Mouse (Mus musculus) embryonic facial prominence, embryonic 15.5 days (tissue): ENCODE results near the gene Cdc34. TPM values are rescaled to one million over a fixed set of nuclear protein-coding genes. Genes with fewer than 3 reads are reported as not detected.

Experiments
- ATAC-seq: fragments of 200-750 bp; cut with Nextera tagmentation; 2 replicates; pipeline ENCODE4 v1.8.0; 2017; ENCODE audit warnings: low read depth, moderate TSS enrichment; ENCODE audit not compliant: insufficient number of reproducible peaks, low FRiP score, low TSS enrichment
- H3K27ac ChIP-seq: fragments of 300-500 bp; sonication (generic); replicated peaks from 2 replicates; pipeline ENCODE4 v1.5.1; 2015; ENCODE audit warnings: mild to moderate bottlenecking, inconsistent platforms
- H3K27me3 ChIP-seq: fragments of 300-500 bp; sonication (generic); 2 replicates; pipeline ENCODE4 v1.6.1; 2015; ENCODE audit warnings: inconsistent platforms
- H3K36me3 ChIP-seq: fragments of 300-500 bp; sonication (generic); 2 replicates; pipeline ENCODE4 v1.6.1; 2015; ENCODE audit warnings: mild to moderate bottlenecking, inconsistent platforms
- H3K4me1 ChIP-seq: fragments of 300-500 bp; sonication (generic); 2 replicates; pipeline ENCODE4 v1.6.1; 2015; ENCODE audit warnings: inconsistent platforms
- H3K4me2 ChIP-seq: fragments of 300-500 bp; sonication (generic); replicated peaks from 2 replicates; pipeline ENCODE4 v1.6.1; 2015; ENCODE audit warnings: mild to moderate bottlenecking, inconsistent platforms
- H3K4me3 ChIP-seq: fragments of 300-500 bp; sonication (generic); replicated peaks from 2 replicates; pipeline ENCODE4 v1.5.1; 2015; ENCODE audit warnings: mild to moderate bottlenecking, inconsistent platforms
- H3K9ac ChIP-seq: fragments of 300-500 bp; sonication (generic); 2 replicates; pipeline ENCODE4 v1.6.1; 2015; ENCODE audit warnings: inconsistent platforms
- H3K9me3 ChIP-seq: fragments of 300-500 bp; sonication (generic); replicated peaks from 2 replicates; pipeline ENCODE4 v1.6.1; 2016; ENCODE audit warnings: inconsistent platforms
- WGBS: fragments of 180-500 bp; shearing (Covaris S2); methylation state at CpG from one replicate; pipeline ENCODE4 v1.1.7; 2015; 5-methylcytosine and 5-hydroxymethylcytosine counted together
- polyA plus RNA-seq: library from polyadenylated mRNA; unstranded; fragments of >200 nt; fragmentation: Nextera tagmentation; extraction: Ambion mirVana; gene quantifications from 2 replicates; pipeline ENCODE4 v1.2.1, GENCODE M21; 2015

Gene Cdc34
- polyA plus RNA-seq, 1 experiment from 2014 or later = 94.8 TPM

- Histone ChIP-seq H3K4me3 (no peak overlapping the region), H3K36me3 (peaks cover 27% of the 10 kb centered on the region), H3K9me3 (no peaks in the 10 kb centered on the region), H3K4me2 (no peak overlapping the region), H3K4me1 (peaks cover 9% of the 10 kb centered on the region), H3K9ac (no peak overlapping the region), H3K27me3 (no peaks in the 10 kb centered on the region), H3K27ac (no peak overlapping the region)
- WGBS = 88% methylated on average over 6 of the region's 6 CpGs
- ATAC-seq = no peak
These were observed 10.5 kb upstream of the Cdc34 start for GRCm38 (mm10) chr10:79671396-79672087.

- Histone ChIP-seq H3K9ac (no peak overlapping the region), H3K27ac (no peak overlapping the region), H3K9me3 (no peaks in the 10 kb centered on the region), H3K36me3 (peaks cover 32% of the 10 kb centered on the region), H3K4me2 (no peak overlapping the region), H3K27me3 (no peaks in the 10 kb centered on the region), H3K4me3 (no peak overlapping the region), H3K4me1 (peaks cover 9% of the 10 kb centered on the region)
- WGBS = 64% methylated on average over 3 of the region's 3 CpGs
- no peak for ATAC-seq
These were observed 9.9 kb upstream of the Cdc34 start for GRCm38 (mm10) chr10:79672088-79672455.

DNA sequence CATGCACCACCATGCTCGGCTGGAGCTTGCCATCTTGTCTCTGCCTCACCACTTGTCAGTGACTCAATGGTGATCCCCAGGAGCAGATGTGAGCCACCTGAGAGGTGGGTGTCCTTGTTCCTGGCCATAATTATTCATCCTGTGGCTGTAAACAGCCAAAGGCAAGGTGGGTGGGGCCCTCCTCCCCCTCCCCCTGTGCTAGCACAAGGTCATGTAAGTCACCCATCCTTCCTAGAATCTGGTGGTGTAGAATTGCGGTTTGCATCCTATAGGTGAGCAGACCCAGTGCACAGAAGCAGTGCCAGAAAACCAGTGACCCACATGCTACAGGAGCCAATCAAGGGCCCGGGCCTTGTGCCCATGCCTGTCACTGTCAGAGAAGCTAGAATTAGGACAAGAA, 8.9 kb upstream of the Cdc34 start:
- ATAC-seq = no peak
- Histone ChIP-seq H3K4me2 (no peak overlapping the region), H3K4me3 (no peak overlapping the region), H3K27ac (no peak overlapping the region), H3K9ac (no peak overlapping the region), H3K36me3 (peaks cover 32% of the 10 kb centered on the region), H3K9me3 (no peaks in the 10 kb centered on the region), H3K4me1 (peaks cover 9% of the 10 kb centered on the region), H3K27me3 (no peaks in the 10 kb centered on the region)
- WGBS = 87% methylated on average over 3 of the region's 3 CpGs

- WGBS = 61% methylated on average over 44 of the region's 44 CpGs
These were observed 6.5 kb upstream of the Cdc34 start for GRCm38 (mm10) chr10:79675346-79676035.

DNA sequence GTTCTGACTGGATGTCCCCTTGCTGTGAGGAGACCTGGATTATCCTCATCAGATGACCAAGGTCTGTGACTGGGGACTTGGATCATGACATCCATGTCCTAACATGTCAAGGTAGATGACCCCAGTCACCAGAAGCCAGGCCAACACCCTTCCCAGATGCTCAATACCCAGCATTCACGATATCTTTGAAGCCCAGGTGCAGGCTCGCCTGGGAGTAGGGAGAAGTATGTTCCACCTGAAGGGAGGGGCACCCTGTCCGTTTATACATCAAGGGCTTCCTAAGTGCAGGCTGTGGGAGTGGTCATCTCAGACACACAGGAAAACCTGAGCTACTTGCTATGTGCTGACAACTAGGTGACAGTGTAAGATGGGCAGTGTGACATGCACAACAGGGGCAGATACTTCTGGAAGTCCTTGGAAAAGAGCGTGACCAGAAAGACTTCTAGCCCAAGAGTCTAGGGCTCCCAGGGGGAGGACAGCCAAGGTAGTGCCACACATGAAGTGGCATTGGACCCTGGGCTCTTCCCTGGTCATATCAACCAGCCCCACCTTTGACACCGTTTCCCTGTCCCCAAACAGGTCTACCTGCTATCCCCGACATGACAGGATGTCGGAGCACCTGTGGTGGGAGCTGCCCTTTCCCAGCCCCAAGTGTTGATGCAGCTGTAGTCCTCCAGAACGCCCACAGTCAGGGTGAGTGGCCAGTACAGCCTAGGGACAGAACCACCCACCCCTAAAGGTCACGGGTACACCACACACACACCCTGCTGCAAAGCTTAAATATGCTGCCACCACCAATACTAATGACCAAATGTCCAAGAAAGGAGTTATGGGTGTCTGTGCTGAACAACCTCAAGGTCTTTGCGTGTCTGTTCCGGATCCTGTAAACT, 1.1 kb upstream of the Cdc34 start:
- Histone ChIP-seq H3K9ac (peak overlapping the region; percentile 28; the same call in 1 of the 2 replicates), H3K4me2 (peak overlapping the region; percentile 88), H3K27me3 (no peaks in the 10 kb centered on the region), H3K36me3 (peaks cover 31% of the 10 kb centered on the region), H3K4me3 (peak overlapping the region; percentile 83), H3K9me3 (no peaks in the 10 kb centered on the region), H3K4me1 (peaks cover 21% of the 10 kb centered on the region), H3K27ac (peak overlapping the region; percentile 90)
- ATAC-seq = no peak; the same call in 1 of the 2 replicates
- WGBS = 37% methylated on average over 11 of the region's 11 CpGs

More at GRCm38 (mm10) chr10:79675346-79676035, 6.5 kb upstream of the Cdc34 start:
- Histone ChIP-seq H3K36me3 (peaks cover 32% of the 10 kb centered on the region), H3K9ac (no peak overlapping the region), H3K4me2 (no peak overlapping the region), H3K27ac (no peak overlapping the region), H3K27me3 (no peaks in the 10 kb centered on the region), H3K4me3 (no peak overlapping the region), H3K4me1 (peaks cover 3% of the 10 kb centered on the region), H3K9me3 (no peaks in the 10 kb centered on the region)
- ATAC-seq = no peak

- Histone ChIP-seq H3K27ac (peak overlapping the region; percentile 78), H3K9ac (peak overlapping the region; percentile 77), H3K36me3 (peaks cover 35% of the 10 kb centered on the region), H3K4me3 (peak overlapping the region; percentile 83), H3K4me2 (peak overlapping the region; percentile 88), H3K4me1 (peaks cover 21% of the 10 kb centered on the region), H3K27me3 (no peaks in the 10 kb centered on the region), H3K9me3 (no peaks in the 10 kb centered on the region)
- no peak for ATAC-seq
- WGBS = 0% methylated on average over 10 of the region's 10 CpGs
These were observed 538 bp downstream of the Cdc34 start for GRCm38 (mm10) chr10:79682551-79682915.

- no peak for ATAC-seq
- Histone ChIP-seq H3K27ac (peak overlapping the region; percentile 78), H3K9ac (peak overlapping the region; percentile 77), H3K36me3 (peaks cover 40% of the 10 kb centered on the region), H3K4me3 (peak overlapping the region; percentile 83), H3K9me3 (no peaks in the 10 kb centered on the region), H3K4me1 (peaks cover 21% of the 10 kb centered on the region), H3K4me2 (peak overlapping the region; percentile 88), H3K27me3 (no peaks in the 10 kb centered on the region)
- 4% methylated on average over 10 of the region's 10 CpGs for WGBS
These were observed 1.1 kb downstream of the Cdc34 start for GRCm38 (mm10) chr10:79682916-79683582.

- peaks cover 21% of the 10 kb centered on the region for H3K4me1 ChIP-seq
- 0 out of 2 replicates have a peak overlapping the region, but pooled peaks have one; percentile 78 for H3K27ac ChIP-seq
- no peaks in the 10 kb centered on the region for H3K9me3 ChIP-seq
- ATAC-seq = no peak
- H3K4me2 ChIP-seq = peak overlapping the region; percentile 88
- H3K9ac ChIP-seq = peak overlapping the region; percentile 77
- H3K4me3 ChIP-seq = peak overlapping the region; percentile 83
- H3K36me3 ChIP-seq = peaks cover 49% of the 10 kb centered on the region
- WGBS = 82% methylated on average over 6 of the region's 6 CpGs
- no peaks in the 10 kb centered on the region for H3K27me3 ChIP-seq
These were observed 2.0 kb downstream of the Cdc34 start for GRCm38 (mm10) chr10:79683726-79684640.

- H3K4me3 ChIP-seq = no peak overlapping the region
- 91% methylated on average over 25 of the region's 25 CpGs for WGBS
- no peak for ATAC-seq
- peaks cover 21% of the 10 kb centered on the region for H3K4me1 ChIP-seq
- H3K9ac ChIP-seq = no peak overlapping the region
- peaks cover 54% of the 10 kb centered on the region for H3K36me3 ChIP-seq
- no peaks in the 10 kb centered on the region for H3K27me3 ChIP-seq
- H3K4me2 ChIP-seq = no peak overlapping the region
- H3K9me3 ChIP-seq = no peaks in the 10 kb centered on the region
- no peak overlapping the region for H3K27ac ChIP-seq
These were observed 3.0 kb downstream of the Cdc34 start for GRCm38 (mm10) chr10:79684770-79685600.
